Mouse (Mus musculus) adrenal gland, adult 2 months (tissue): ENCODE data around the gene Sept9. TPM values are rescaled to one million over a fixed set of nuclear protein-coding genes. Genes with fewer than 3 reads are reported as not detected.

Experiments
- DNase-seq: peaks from one replicate; pipeline ENCODE4 v3.0.0; 2021
- polyA plus RNA-seq: library from polyadenylated mRNA; depleted of rRNA; stranded (reverse); fragments of >200 nt; gene quantifications from 2 replicates; pipeline ENCODE4 v1.2.3, GENCODE M21; 2012
- total RNA-seq, 2 experiments: library from RNA; stranded (reverse); gene quantifications; 2 replicates each; pipeline ENCODE4 v1.2.3; 2021

Gene Sept9
- total and polyA plus RNA-seq, 3 experiments, result 53.7 to 149 (median 143) TPM

- DNase-seq, result peak; percentile 61
Measured at GRCm38 (mm10) chr11:117345022-117345765, 145.7 kb downstream of the Sept9 start.

GRCm38 (mm10) chr11:117347256-117347655 is 147.8 kb downstream of the Sept9 start:
- DNase-seq, result peak; percentile 78

GRCm38 (mm10) chr11:117348429-117349103 is 149.1 kb downstream of the Sept9 start:
- DNase-seq, result no peak

GRCm38 (mm10) chr11:117349429-117350363 is 150.2 kb downstream of the Sept9 start:
- no peak for DNase-seq

DNA sequence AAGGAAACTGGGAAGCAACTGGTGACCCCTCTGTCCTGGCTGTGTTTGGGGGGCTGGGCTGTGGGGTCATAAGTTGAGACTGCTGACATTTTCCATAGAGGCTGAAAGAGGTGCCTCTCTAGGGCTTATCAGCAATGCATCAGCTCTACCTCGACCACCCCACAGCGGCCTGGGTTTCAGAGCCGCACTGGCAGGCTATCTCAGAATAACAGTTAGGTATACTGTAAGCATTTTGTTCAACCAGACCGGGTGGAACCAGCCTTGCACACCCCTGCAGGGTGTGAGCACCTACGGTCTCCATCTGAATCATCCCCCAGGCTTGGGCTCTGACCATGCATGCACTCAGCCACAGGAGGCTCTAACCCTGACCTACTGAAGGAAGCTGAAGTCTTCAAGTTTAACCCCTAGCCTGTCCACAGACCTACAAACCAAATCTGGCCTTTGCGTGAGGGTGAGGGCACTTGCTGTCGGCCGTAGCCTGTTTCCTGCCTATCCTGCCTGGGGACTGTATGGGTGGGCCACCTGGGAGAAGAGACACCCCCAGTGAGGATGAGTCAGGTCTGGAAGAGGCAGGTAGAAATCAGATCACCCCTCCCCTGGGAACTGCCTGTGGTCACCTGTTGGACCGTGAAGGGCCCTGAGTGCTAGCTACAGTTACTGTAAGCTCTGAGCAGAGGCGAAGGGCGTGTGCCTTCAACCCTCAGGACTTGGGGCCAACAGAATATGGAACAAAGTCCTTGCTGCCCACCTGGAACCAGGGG is 151.2 kb downstream of the Sept9 start:
- DNase-seq, result peak; percentile 63

- DNase-seq, result peak; percentile 80
Measured at GRCm38 (mm10) chr11:117353126-117353525, 153.7 kb downstream of the Sept9 start.

DNA sequence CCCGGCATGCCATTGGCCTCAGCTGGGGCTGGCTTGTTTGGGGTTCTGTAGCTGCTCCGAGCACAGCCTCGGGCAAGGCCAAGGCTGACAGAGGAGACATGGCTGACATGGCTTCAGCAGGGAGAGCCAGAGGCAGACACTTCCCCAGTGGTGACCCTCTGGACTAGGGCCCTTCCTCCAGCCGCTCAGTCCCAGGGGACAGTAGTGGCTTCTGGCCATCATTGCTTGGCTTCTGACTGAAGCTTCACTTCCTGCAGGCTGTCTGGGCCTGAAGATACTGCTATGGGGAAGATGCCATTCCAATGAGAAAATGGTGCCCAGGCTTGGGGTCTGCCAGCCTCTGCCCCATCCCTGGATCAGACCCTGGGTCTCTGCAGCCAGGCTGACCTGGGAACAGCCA is 154.6 kb downstream of the Sept9 start:
- peak; percentile 72 for DNase-seq

- no peak for DNase-seq
Measured at GRCm38 (mm10) chr11:117356937-117357336, 157.5 kb downstream of the Sept9 start.

GRCm38 (mm10) chr11:117357916-117358639 is 158.6 kb downstream of the Sept9 start:
- peak; percentile 91 for DNase-seq

DNA sequence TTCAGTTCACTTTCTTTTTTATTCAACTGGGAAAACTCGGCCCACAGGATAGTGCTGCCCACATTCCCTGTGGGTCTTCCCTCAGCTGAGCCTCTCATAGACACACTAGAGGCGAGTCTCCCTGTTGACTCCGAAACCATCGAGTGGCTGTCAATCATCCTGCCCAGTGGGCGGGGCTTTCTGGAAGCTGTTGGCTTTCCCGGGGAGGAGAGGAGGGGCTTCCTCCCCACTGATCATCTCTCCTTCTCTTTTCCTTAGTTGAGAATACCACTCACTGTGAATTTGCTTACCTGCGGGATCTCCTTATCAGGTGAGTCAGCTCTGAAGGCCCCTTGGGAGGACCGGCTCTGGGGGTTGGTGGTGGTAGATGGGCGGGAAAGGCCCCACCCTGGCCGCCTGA is 159.7 kb downstream of the Sept9 start:
- DNase-seq, result no peak

- peak; percentile 71 for DNase-seq
Measured at GRCm38 (mm10) chr11:117359870-117360269, 160.4 kb downstream of the Sept9 start.

DNA sequence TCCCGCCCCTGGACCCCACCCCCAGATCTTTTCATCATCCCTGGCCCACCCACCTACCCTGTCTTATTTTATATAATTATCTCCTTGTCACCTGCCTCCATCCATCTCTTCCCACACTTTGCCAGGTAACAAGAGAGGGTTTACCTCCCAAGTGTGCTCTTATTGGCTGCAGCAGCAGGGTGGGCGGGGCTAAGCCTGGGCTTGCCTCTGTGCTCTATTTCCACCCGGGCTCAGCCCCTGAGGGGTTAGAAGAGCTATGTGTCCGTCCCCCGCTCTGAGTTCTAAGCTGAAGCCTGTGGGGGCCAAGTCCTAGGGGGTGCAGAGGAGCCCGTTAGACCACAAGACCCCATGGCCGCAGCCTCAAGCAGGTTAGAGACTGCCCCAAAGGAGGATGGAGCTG is 161.1 kb downstream of the Sept9 start:
- no peak for DNase-seq

GRCm38 (mm10) chr11:117362307-117362706 is 162.8 kb downstream of the Sept9 start:
- DNase-seq, result no peak

DNA sequence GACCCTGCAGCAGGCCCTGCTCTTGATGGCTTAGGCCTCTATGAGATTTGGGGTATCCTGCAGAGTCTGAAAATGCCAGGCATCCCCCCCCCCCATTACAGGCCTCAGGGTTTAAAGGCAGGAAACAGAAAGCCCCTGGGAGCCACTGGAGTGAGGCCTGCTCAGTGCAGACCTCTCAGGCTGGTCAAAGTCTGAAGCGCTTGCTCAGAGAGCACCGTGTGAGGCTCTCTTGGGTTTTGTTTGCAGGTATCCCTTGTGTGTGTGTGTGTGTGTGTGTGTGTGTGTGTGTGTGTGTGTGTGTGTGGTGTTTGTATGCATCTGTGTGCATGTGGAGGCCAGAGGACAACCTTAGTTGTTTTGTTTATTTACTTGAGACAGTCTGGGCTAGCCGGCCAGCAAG is 164.5 kb downstream of the Sept9 start:
- DNase-seq, result no peak

DNA sequence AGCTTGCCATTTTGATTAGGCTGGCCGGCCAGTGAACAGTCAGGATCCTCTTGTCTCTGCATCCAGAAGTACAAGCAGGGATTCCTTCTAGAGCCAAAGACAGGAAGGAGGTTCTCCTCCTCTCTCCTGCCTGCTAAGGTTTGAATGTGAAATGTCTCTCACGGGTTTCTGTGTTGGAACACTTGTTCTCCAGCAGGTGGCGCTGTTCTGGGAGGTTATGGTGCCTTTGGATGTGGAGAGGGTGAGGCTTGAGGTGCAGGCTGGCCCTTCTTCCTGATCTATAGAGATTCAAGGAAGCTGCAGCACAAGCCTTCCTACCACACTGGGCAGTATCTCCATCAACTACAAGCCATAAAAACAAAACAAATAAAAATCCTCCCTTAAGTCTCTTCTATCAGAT is 167.0 kb downstream of the Sept9 start:
- DNase-seq, result no peak

GRCm38 (mm10) chr11:117366861-117367357 is 167.4 kb downstream of the Sept9 start:
- no peak for DNase-seq

DNA sequence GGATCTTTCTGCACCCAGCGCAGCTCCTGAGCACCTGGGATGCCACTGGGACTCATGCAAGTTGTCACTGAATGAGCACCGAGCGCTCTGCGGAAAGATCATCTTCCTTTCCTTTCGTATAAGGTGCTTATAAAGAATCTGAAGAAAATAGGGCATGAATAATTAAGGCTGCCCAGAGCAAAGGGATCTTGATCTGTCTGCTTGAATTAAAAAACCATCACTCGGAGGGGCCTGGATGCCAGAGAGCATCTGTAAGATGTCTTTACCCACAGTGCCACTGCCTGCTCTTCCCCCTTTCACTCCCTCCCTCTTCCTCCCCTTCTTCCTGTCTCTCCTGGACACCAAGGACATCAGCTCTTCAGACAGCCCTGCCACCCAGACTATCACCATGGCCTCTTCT is 168.5 kb downstream of the Sept9 start:
- no peak for DNase-seq

- DNase-seq, result no peak
Measured at GRCm38 (mm10) chr11:117369347-117369746, 169.9 kb downstream of the Sept9 start.

- no peak for DNase-seq
Measured at GRCm38 (mm10) chr11:117370262-117370850, 170.9 kb downstream of the Sept9 start.

- DNase-seq, result no peak
Measured at GRCm38 (mm10) chr11:117372537-117372936, 173.1 kb downstream of the Sept9 start.
